Mouse (Mus musculus): ENCODE results near the gene Mc3r. TPM values are rescaled to one million over a fixed set of nuclear protein-coding genes. Genes with fewer than 3 reads are reported as not detected.
A peak's percentile ranks its signal among the peaks of the same experiment; 100 is the strongest.

Mc3r gene
- polyA plus RNA-seq (2012; rRNA removed): not detected in 2 replicates

- H3K27me3 ChIP-seq (replicated peaks; ENCODE audit: control insufficient read depth, insufficient read depth, low read length): no peaks in the 10 kb centered on the region
- peak; percentile 12 for DNase-seq
Measured at GRCm38 (mm10) chr2:172248106-172248764, at the start of gene Mc3r. Gene Mc3r, plus strand, starts transcription at chr2:172248492.

GRCm38 (mm10) chr2:172201998-172202780, 46.1 kb upstream of the Mc3r start:
- DNase-seq: no peak
- H3K36me3 ChIP-seq (ENCODE audit: control insufficient read depth, insufficient read depth, low read length): no peaks in the 10 kb centered on the region
- WGBS: 72% methylated on average over 13 of the region's 13 CpGs
- H3K27me3 ChIP-seq (replicated peaks; ENCODE audit: control insufficient read depth, insufficient read depth, low read length): no peaks in the 10 kb centered on the region
- TF ChIP-seq CTCF (conservative IDR thresholded peaks at IDR 0.05; ENCODE audit: insufficient read depth, insufficient read length, low read depth, low read length) (no peak), POLR2A (IDR thresholded peaks at IDR 0.05; ENCODE audit: low read depth, low read length) (no peak)
- H3K4me3 ChIP-seq (ENCODE audit: insufficient read depth, low read depth, low read length): no peak overlapping the region
- no peaks in the 10 kb centered on the region for H3K4me1 ChIP-seq (ENCODE audit: control insufficient read depth, insufficient read depth, low read length)
- no peak overlapping the region for H3K27ac ChIP-seq (ENCODE audit: insufficient read depth, low read depth, low read length)

More at GRCm38 (mm10) chr2:172248106-172248764, at the start of gene Mc3r:
- TF ChIP-seq POLR2A (IDR thresholded peaks at IDR 0.05; ENCODE audit: low read depth, low read length) (no peak), CTCF (conservative IDR thresholded peaks at IDR 0.05; ENCODE audit: insufficient read depth, insufficient read length, low read depth, low read length) (peak; percentile 33)
- Histone ChIP-seq H3K4me1 (ENCODE audit: control insufficient read depth, insufficient read depth, low read length) (no peaks in the 10 kb centered on the region), H3K4me3 (ENCODE audit: insufficient read depth, low read depth, low read length) (no peak within 1 kb of the TSS), H3K36me3 (ENCODE audit: control insufficient read depth, insufficient read depth, low read length) (no peaks in the 10 kb centered on the region), H3K27ac (ENCODE audit: insufficient read depth, low read depth, low read length) (no peak within 1 kb of the TSS)
- WGBS: 9% methylated on average over 22 of the region's 22 CpGs

- DNase-seq: peak; percentile 69
- 8% methylated on average over 11 of the region's 11 CpGs for WGBS
Measured at GRCm38 (mm10) chr2:172207003-172207402, 41.3 kb upstream of the Mc3r start.

GRCm38 (mm10) chr2:172213480-172213879, 34.8 kb upstream of the Mc3r start:
- H3K27ac ChIP-seq (ENCODE audit: insufficient read depth, low read depth, low read length): no peak overlapping the region
- no peak for DNase-seq
- TF ChIP-seq POLR2A (IDR thresholded peaks at IDR 0.05; ENCODE audit: low read depth, low read length): no peak
- no peak for TF ChIP-seq CTCF (conservative IDR thresholded peaks at IDR 0.05; ENCODE audit: insufficient read depth, insufficient read length, low read depth, low read length)

More at GRCm38 (mm10) chr2:172207003-172207402, 41.3 kb upstream of the Mc3r start:
- H3K27me3 ChIP-seq (replicated peaks; ENCODE audit: control insufficient read depth, insufficient read depth, low read length): no peaks in the 10 kb centered on the region
- no peaks in the 10 kb centered on the region for H3K36me3 ChIP-seq (ENCODE audit: control insufficient read depth, insufficient read depth, low read length)
- H3K4me3 ChIP-seq (ENCODE audit: insufficient read depth, low read depth, low read length): no peak overlapping the region
- peak; percentile 79 for TF ChIP-seq CTCF (conservative IDR thresholded peaks at IDR 0.05; ENCODE audit: insufficient read depth, insufficient read length, low read depth, low read length)
- no peak for TF ChIP-seq POLR2A (IDR thresholded peaks at IDR 0.05; ENCODE audit: low read depth, low read length)
- no peaks in the 10 kb centered on the region for H3K4me1 ChIP-seq (ENCODE audit: control insufficient read depth, insufficient read depth, low read length)
- no peak overlapping the region for H3K27ac ChIP-seq (ENCODE audit: insufficient read depth, low read depth, low read length)

GRCm38 (mm10) chr2:172214336-172214735, 34.0 kb upstream of the Mc3r start:
- Histone ChIP-seq H3K27me3 (replicated peaks; ENCODE audit: control insufficient read depth, insufficient read depth, low read length) (no peaks in the 10 kb centered on the region), H3K4me1 (ENCODE audit: control insufficient read depth, insufficient read depth, low read length) (no peaks in the 10 kb centered on the region), H3K4me3 (ENCODE audit: insufficient read depth, low read depth, low read length) (no peak overlapping the region), H3K36me3 (ENCODE audit: control insufficient read depth, insufficient read depth, low read length) (no peaks in the 10 kb centered on the region), H3K27ac (ENCODE audit: insufficient read depth, low read depth, low read length) (no peak overlapping the region)
- WGBS: 85% methylated on average over 5 of the region's 5 CpGs
- DNase-seq: no peak
- TF ChIP-seq POLR2A (IDR thresholded peaks at IDR 0.05; ENCODE audit: low read depth, low read length): no peak
- TF ChIP-seq CTCF (conservative IDR thresholded peaks at IDR 0.05; ENCODE audit: insufficient read depth, insufficient read length, low read depth, low read length): no peak

More at GRCm38 (mm10) chr2:172213480-172213879, 34.8 kb upstream of the Mc3r start:
- WGBS: 14% methylated on average over 8 of the region's 8 CpGs
- Histone ChIP-seq H3K4me3 (ENCODE audit: insufficient read depth, low read depth, low read length) (no peak overlapping the region), H3K36me3 (ENCODE audit: control insufficient read depth, insufficient read depth, low read length) (no peaks in the 10 kb centered on the region), H3K4me1 (ENCODE audit: control insufficient read depth, insufficient read depth, low read length) (no peaks in the 10 kb centered on the region), H3K27me3 (replicated peaks; ENCODE audit: control insufficient read depth, insufficient read depth, low read length) (no peaks in the 10 kb centered on the region)

GRCm38 (mm10) chr2:172215508-172216162, 32.7 kb upstream of the Mc3r start:
- peak; percentile 45 for DNase-seq
- no peaks in the 10 kb centered on the region for H3K36me3 ChIP-seq (ENCODE audit: control insufficient read depth, insufficient read depth, low read length)
- no peaks in the 10 kb centered on the region for H3K4me1 ChIP-seq (ENCODE audit: control insufficient read depth, insufficient read depth, low read length)
- H3K27ac ChIP-seq (ENCODE audit: insufficient read depth, low read depth, low read length): no peak overlapping the region
- no peak overlapping the region for H3K4me3 ChIP-seq (ENCODE audit: insufficient read depth, low read depth, low read length)
- 30% methylated on average over 11 of the region's 11 CpGs for WGBS
- no peak for TF ChIP-seq POLR2A (IDR thresholded peaks at IDR 0.05; ENCODE audit: low read depth, low read length)
- TF ChIP-seq CTCF (conservative IDR thresholded peaks at IDR 0.05; ENCODE audit: insufficient read depth, insufficient read length, low read depth, low read length): peak; percentile 61
- no peaks in the 10 kb centered on the region for H3K27me3 ChIP-seq (replicated peaks; ENCODE audit: control insufficient read depth, insufficient read depth, low read length)

All from kidney, adult 2 months (tissue).